Mouse (Mus musculus): Measurements from ENCODE around the gene Dctd.

Dctd gene

GRCm38 (mm10) chr8:48183758-48184157 is 84.9 kb downstream of the Dctd start:
- Histone ChIP-seq H3K36me3 (ENCODE audit: insufficient read depth, low read length) (peaks cover 10% of the 10 kb centered on the region), H3K4me3 (replicated peaks; ENCODE audit: low read length) (no peak overlapping the region), H3K4me1 (replicated peaks; ENCODE audit: low read depth, low read length) (peaks cover 42% of the 10 kb centered on the region), H3K9me3 (ENCODE audit: low read length) (peaks cover 46% of the 10 kb centered on the region), H3K27me3 (ENCODE audit: insufficient read depth, low read length) (no peaks in the 10 kb centered on the region)
- TF ChIP-seq CTCF (conservative IDR thresholded peaks at IDR 0.05; ENCODE audit: low read length) (no peak), POU5F1 (IDR thresholded peaks at IDR 0.05; ENCODE audit: borderline replicate concordance, low read length) (no peak), NANOG (IDR thresholded peaks at IDR 0.05; ENCODE audit: borderline replicate concordance, low read length) (no peak)

GRCm38 (mm10) chr8:48188586-48188985 is 89.7 kb downstream of the Dctd start:
- peaks cover 34% of the 10 kb centered on the region for H3K4me1 ChIP-seq (replicated peaks; ENCODE audit: low read depth, low read length)
- H3K27me3 ChIP-seq (ENCODE audit: insufficient read depth, low read length), result no peaks in the 10 kb centered on the region
- no peak overlapping the region for H3K4me3 ChIP-seq (replicated peaks; ENCODE audit: low read length)
- peaks cover under 1% of the 10 kb centered on the region; the same call in 1 of the 2 replicates for H3K9me3 ChIP-seq (ENCODE audit: low read length)
- TF ChIP-seq NANOG (IDR thresholded peaks at IDR 0.05; ENCODE audit: borderline replicate concordance, low read length) (no peak), POU5F1 (IDR thresholded peaks at IDR 0.05; ENCODE audit: borderline replicate concordance, low read length) (no peak), CTCF (conservative IDR thresholded peaks at IDR 0.05; ENCODE audit: low read length) (no peak)
- H3K36me3 ChIP-seq (ENCODE audit: insufficient read depth, low read length), result no peaks in the 10 kb centered on the region

GRCm38 (mm10) chr8:48195971-48196370 is 97.1 kb downstream of the Dctd start:
- H3K4me1 ChIP-seq (replicated peaks; ENCODE audit: low read depth, low read length), result peaks cover 35% of the 10 kb centered on the region
- H3K9me3 ChIP-seq (ENCODE audit: low read length), result no peaks in the 10 kb centered on the region; the same call in 1 of the 2 replicates
- H3K4me3 ChIP-seq (replicated peaks; ENCODE audit: low read length), result no peak overlapping the region
- no peaks in the 10 kb centered on the region for H3K36me3 ChIP-seq (ENCODE audit: insufficient read depth, low read length)
- H3K27me3 ChIP-seq (ENCODE audit: insufficient read depth, low read length), result no peaks in the 10 kb centered on the region
- TF ChIP-seq POU5F1 (IDR thresholded peaks at IDR 0.05; ENCODE audit: borderline replicate concordance, low read length), result no peak
- TF ChIP-seq CTCF (conservative IDR thresholded peaks at IDR 0.05; ENCODE audit: low read length), result no peak
- no peak for TF ChIP-seq NANOG (IDR thresholded peaks at IDR 0.05; ENCODE audit: borderline replicate concordance, low read length)

GRCm38 (mm10) chr8:48199171-48199570 is 100.3 kb downstream of the Dctd start:
- peaks cover 67% of the 10 kb centered on the region for H3K4me1 ChIP-seq (replicated peaks; ENCODE audit: low read depth, low read length)
- H3K27me3 ChIP-seq (ENCODE audit: insufficient read depth, low read length), result no peaks in the 10 kb centered on the region
- TF ChIP-seq POU5F1 (IDR thresholded peaks at IDR 0.05; ENCODE audit: borderline replicate concordance, low read length), result no peak
- TF ChIP-seq CTCF (conservative IDR thresholded peaks at IDR 0.05; ENCODE audit: low read length), result no peak
- no peak for TF ChIP-seq NANOG (IDR thresholded peaks at IDR 0.05; ENCODE audit: borderline replicate concordance, low read length)
- no peaks in the 10 kb centered on the region for H3K36me3 ChIP-seq (ENCODE audit: insufficient read depth, low read length)
- H3K4me3 ChIP-seq (replicated peaks; ENCODE audit: low read length), result no peak overlapping the region
- H3K9me3 ChIP-seq (ENCODE audit: low read length), result no peaks in the 10 kb centered on the region; the same call in 1 of the 2 replicates

GRCm38 (mm10) chr8:48202632-48203031 is 103.7 kb downstream of the Dctd start:
- Histone ChIP-seq H3K4me1 (replicated peaks; ENCODE audit: low read depth, low read length) (peaks cover 75% of the 10 kb centered on the region), H3K36me3 (ENCODE audit: insufficient read depth, low read length) (no peaks in the 10 kb centered on the region), H3K9me3 (ENCODE audit: low read length) (no peaks in the 10 kb centered on the region; the same call in 1 of the 2 replicates), H3K27me3 (ENCODE audit: insufficient read depth, low read length) (no peaks in the 10 kb centered on the region), H3K4me3 (replicated peaks; ENCODE audit: low read length) (0 out of 2 replicates have a peak overlapping the region, but pooled peaks have one; percentile 14)
- TF ChIP-seq CTCF (conservative IDR thresholded peaks at IDR 0.05; ENCODE audit: low read length) (no peak), POU5F1 (IDR thresholded peaks at IDR 0.05; ENCODE audit: borderline replicate concordance, low read length) (no peak), NANOG (IDR thresholded peaks at IDR 0.05; ENCODE audit: borderline replicate concordance, low read length) (no peak)
